Mouse (Mus musculus) bone marrow macrophage, adult 2 months (primary cell): ENCODE data around the gene Igfbp5.

ENCODE experiments used
- CTCF ChIP-seq: IDR thresholded peaks from 2 replicates; pipeline ENCODE4 v1.5.1; 2012; ENCODE audit warnings: low read depth, mild to moderate bottlenecking, low read length, moderate library complexity
- POLR2A ChIP-seq: IDR thresholded peaks from 2 replicates; pipeline ENCODE4 v1.6.1; 2012; ENCODE audit warnings: mild to moderate bottlenecking, low read depth, low read length, borderline replicate concordance

- TF ChIP-seq CTCF (no peak), POLR2A (no peak)
These were observed 17.5 kb downstream of the Igfbp5 start for GRCm38 (mm10) chr1:72857142-72857541.
